Mouse (Mus musculus): ENCODE measurements around the gene Abhd14b.

DNA sequence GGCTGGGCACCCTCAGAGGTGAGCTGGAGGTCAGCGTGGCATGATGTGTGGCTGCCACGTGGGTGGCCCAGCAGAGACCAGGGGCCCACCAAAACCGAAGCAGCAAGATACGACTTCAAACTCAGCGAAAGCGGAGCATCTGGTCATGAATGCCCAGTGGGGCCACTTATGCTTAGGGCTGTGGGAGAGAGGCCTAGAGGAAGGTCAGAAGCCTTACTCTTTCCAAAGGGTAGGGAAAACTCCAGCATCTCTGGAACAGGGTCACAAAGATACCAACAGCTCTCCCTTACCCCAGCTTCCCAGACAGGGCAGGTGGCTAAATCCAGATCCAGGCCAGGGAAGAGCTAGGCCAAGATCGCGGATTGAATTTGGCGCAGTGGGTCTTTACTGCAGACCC is 9.9 kb downstream of the Abhd14b start:
- TF ChIP-seq CTCF (IDR thresholded peaks at IDR 0.05; ENCODE audit: borderline replicate concordance, extremely low read depth, insufficient read depth, insufficient read length) (no peak), POLR2A (IDR thresholded peaks at IDR 0.05; ENCODE audit: borderline replicate concordance, extremely low read depth, insufficient read depth, insufficient read length, poor library complexity, severe bottlenecking) (no peak)

All from brain, embryonic 14.5 days (tissue).